Mouse (Mus musculus): Measurements from ENCODE around the gene Srgn. TPM values are rescaled to one million over a fixed set of nuclear protein-coding genes. Genes with fewer than 3 reads are reported as not detected.
"Not testable (repeated sequence)": the region's sequence is repeated elsewhere in the genome, so short reads cannot be mapped to it uniquely, and the experiment has no call there.

Gene Srgn
- polyA plus RNA-seq, 1 experiment from 2014 or later, result 9.6 TPM

GRCm38 (mm10) chr10:62500088-62500915 lies 26.9 kb downstream of the Srgn start:
- Histone ChIP-seq H3K4me3 (ENCODE audit: low read length) (no peak overlapping the region), H3K4me2 (replicated peaks; ENCODE audit: low read depth, low read length) (no peak overlapping the region), H3K36me3 (ENCODE audit: insufficient read depth, low read length) (no peaks in the 10 kb centered on the region), H3K4me1 (ENCODE audit: insufficient read depth, low read length) (no peaks in the 10 kb centered on the region), H3K9ac (replicated peaks; ENCODE audit: low read length) (no peak overlapping the region), H3K9me3 (ENCODE audit: low read length) (no peaks in the 10 kb centered on the region), H3K27me3 (ENCODE audit: insufficient read depth, low read length) (no peaks in the 10 kb centered on the region), H3K27ac (ENCODE audit: low read length) (no peak overlapping the region)
- WGBS, result 23% methylated on average over 15 of the region's 15 CpGs
- ATAC-seq (ENCODE audit: low FRiP score, low TSS enrichment), result peak; percentile 61; the same call in 1 of the 2 replicates

- not testable (repeated sequence) for H3K9me3 ChIP-seq (ENCODE audit: low read length); H3K9ac ChIP-seq (replicated peaks; ENCODE audit: low read length); H3K4me3 ChIP-seq (ENCODE audit: low read length); ATAC-seq (ENCODE audit: low FRiP score, low TSS enrichment); H3K4me2 ChIP-seq (replicated peaks; ENCODE audit: low read depth, low read length); H3K36me3 ChIP-seq (ENCODE audit: insufficient read depth, low read length); H3K4me1 ChIP-seq (ENCODE audit: insufficient read depth, low read length); H3K27ac ChIP-seq (ENCODE audit: low read length); H3K27me3 ChIP-seq (ENCODE audit: insufficient read depth, low read length)
- WGBS, result 81% methylated on average over 3 of the region's 3 CpGs
Measured at GRCm38 (mm10) chr10:62491681-62492080, 35.6 kb downstream of the Srgn start.

DNA sequence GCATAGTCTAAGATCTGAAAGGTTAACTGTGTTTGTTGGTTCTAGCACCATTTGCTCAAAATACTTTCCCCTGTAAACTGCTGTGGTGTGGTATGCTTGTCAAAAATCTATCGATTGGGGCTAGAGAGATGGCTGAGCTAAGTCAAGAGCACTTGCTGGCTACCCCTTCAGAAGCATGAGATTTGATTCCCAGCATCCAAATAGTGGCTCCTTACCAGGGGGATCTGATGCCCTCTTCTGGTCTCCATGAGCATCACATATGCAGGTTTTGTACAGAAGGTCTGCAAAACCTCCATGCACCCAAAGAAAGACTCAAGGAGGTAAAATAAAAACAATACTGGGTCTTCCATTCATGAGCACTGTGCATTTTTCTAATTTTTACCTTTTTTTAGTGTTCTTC lies 39.0 kb downstream of the Srgn start:
- H3K9ac ChIP-seq (replicated peaks; ENCODE audit: low read length), result no peak overlapping the region
- H3K4me2 ChIP-seq (replicated peaks; ENCODE audit: low read depth, low read length), result no peak overlapping the region
- ATAC-seq (ENCODE audit: low FRiP score, low TSS enrichment), result no peak
- no peak overlapping the region for H3K4me3 ChIP-seq (ENCODE audit: low read length)
- no peaks in the 10 kb centered on the region for H3K27me3 ChIP-seq (ENCODE audit: insufficient read depth, low read length)
- no peak overlapping the region for H3K27ac ChIP-seq (ENCODE audit: low read length)
- H3K4me1 ChIP-seq (ENCODE audit: insufficient read depth, low read length), result peaks cover 12% of the 10 kb centered on the region
- H3K9me3 ChIP-seq (ENCODE audit: low read length), result no peaks in the 10 kb centered on the region
- H3K36me3 ChIP-seq (ENCODE audit: insufficient read depth, low read length), result no peaks in the 10 kb centered on the region
- WGBS, result 26% methylated on average over 1 of the region's 1 CpGs

DNA sequence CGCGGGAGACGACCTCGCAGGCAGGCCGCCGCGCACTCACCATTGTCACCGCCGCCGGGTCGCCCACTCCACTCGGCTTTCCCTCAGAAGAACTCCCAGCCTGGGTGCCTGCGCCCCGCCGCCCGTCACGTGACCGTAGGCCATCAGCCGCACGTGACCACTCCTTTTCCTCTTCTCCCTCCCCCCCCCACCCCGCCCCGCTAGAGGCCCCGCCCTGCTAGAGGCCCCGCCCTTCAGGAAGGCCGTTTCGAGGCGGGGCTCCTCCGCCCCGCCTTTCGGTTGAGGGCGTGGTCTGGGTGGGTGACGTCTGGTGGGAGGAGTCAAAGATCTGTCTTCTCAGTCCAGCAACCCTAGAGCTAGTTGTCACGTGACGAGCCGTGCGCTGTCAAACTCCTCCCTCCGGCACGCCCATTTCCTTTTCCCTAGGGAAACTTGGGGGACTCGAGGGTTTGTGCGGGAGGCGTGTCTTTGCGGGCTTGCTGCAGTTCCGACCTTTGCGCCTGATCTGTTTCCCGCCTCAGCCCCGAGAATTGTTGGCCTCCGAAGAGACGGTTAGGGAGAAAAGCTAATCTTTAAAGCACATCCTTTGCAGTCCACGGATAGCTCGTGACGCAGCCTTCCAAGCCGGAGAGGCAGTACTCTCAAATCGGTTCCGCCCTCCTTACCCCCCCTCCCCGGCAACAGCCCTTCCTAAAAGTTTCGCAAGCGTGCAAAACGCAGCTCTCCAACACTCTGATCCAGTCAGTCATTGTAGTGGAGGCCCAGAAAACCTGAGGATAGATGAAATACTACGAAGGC lies 40.4 kb downstream of the Srgn start, which contains the start of gene Vps26a:
Gene Vps26a (minus strand): TSS at position 188 of the 798 bp plus-strand sequence.
- WGBS, result under 1% methylated on average over 50 of the region's 59 CpGs
- H3K4me3 ChIP-seq (ENCODE audit: low read length), result peak within 1 kb of the TSS; percentile 83
- no peaks in the 10 kb centered on the region for H3K9me3 ChIP-seq (ENCODE audit: low read length)
- H3K4me2 ChIP-seq (replicated peaks; ENCODE audit: low read depth, low read length), result peak within 1 kb of the TSS; percentile 80
- peak within 1 kb of the TSS; percentile 81 for H3K9ac ChIP-seq (replicated peaks; ENCODE audit: low read length)
- no peaks in the 10 kb centered on the region for H3K36me3 ChIP-seq (ENCODE audit: insufficient read depth, low read length)
- peak; percentile 93 for ATAC-seq (ENCODE audit: low FRiP score, low TSS enrichment)
- H3K4me1 ChIP-seq (ENCODE audit: insufficient read depth, low read length), result peaks cover 12% of the 10 kb centered on the region
- H3K27me3 ChIP-seq (ENCODE audit: insufficient read depth, low read length), result no peaks in the 10 kb centered on the region
- H3K27ac ChIP-seq (ENCODE audit: low read length), result peak within 1 kb of the TSS; percentile 76

DNA sequence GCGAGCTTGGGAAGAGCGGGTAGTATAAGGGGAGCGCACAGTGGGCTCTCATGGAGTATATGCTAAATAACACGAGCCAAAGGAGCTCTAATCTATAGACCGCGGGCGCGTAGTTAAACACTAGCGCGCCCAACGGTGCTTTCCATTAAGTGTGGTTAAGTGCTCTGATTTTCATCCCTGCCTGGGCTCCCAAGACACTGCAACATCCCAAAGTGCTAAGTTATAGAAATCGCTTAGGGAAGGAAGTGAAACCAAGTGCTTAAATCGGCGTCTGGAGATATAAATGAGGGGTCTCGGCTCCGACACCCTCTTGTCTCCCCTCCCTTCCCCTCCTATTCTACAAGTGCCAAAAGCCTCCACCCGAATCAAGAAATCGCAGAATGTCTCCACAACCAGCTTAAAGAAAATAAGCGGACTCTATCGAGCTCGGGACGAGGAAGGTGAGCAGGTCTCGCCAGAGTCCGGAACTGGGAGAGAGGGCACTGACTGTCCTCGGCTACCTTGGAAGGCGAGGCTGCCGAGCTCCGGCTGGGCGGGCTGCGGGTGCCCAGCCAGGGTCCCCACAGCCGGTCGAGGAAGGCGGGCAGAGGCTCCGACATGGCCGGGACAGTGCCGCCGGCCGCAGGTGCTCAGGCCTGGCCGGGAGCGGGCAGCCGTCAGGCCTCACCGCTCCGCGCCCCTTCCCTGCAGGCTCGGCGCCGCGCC lies 41.2 kb downstream of the Srgn start:
- H3K27me3 ChIP-seq (ENCODE audit: insufficient read depth, low read length), result no peaks in the 10 kb centered on the region
- H3K9ac ChIP-seq (replicated peaks; ENCODE audit: low read length), result peak overlapping the region; percentile 81
- H3K9me3 ChIP-seq (ENCODE audit: low read length), result no peaks in the 10 kb centered on the region
- peak overlapping the region; percentile 68 for H3K27ac ChIP-seq (ENCODE audit: low read length)
- peak; percentile 90 for ATAC-seq (ENCODE audit: low FRiP score, low TSS enrichment)
- under 1% methylated on average over 48 of the region's 48 CpGs for WGBS
- H3K4me2 ChIP-seq (replicated peaks; ENCODE audit: low read depth, low read length), result peak overlapping the region; percentile 67
- no peaks in the 10 kb centered on the region for H3K36me3 ChIP-seq (ENCODE audit: insufficient read depth, low read length)
- peaks cover 12% of the 10 kb centered on the region for H3K4me1 ChIP-seq (ENCODE audit: insufficient read depth, low read length)
- peak overlapping the region; percentile 83 for H3K4me3 ChIP-seq (ENCODE audit: low read length)

GRCm38 (mm10) chr10:62481108-62481852 lies 46.0 kb downstream of the Srgn start:
- Histone ChIP-seq H3K36me3 (ENCODE audit: insufficient read depth, low read length) (0 out of 2 replicates have a peak, but pooled peaks cover 9% of the 10 kb centered on the region), H3K27me3 (ENCODE audit: insufficient read depth, low read length) (no peaks in the 10 kb centered on the region), H3K9me3 (ENCODE audit: low read length) (no peaks in the 10 kb centered on the region), H3K27ac (ENCODE audit: low read length) (no peak overlapping the region), H3K4me2 (replicated peaks; ENCODE audit: low read depth, low read length) (no peak overlapping the region), H3K4me3 (ENCODE audit: low read length) (no peak overlapping the region), H3K9ac (replicated peaks; ENCODE audit: low read length) (no peak overlapping the region), H3K4me1 (ENCODE audit: insufficient read depth, low read length) (peaks cover 3% of the 10 kb centered on the region; the same call in 1 of the 2 replicates)
- no peak for ATAC-seq (ENCODE audit: low FRiP score, low TSS enrichment)
- 60% methylated on average over 7 of the region's 7 CpGs for WGBS

DNA sequence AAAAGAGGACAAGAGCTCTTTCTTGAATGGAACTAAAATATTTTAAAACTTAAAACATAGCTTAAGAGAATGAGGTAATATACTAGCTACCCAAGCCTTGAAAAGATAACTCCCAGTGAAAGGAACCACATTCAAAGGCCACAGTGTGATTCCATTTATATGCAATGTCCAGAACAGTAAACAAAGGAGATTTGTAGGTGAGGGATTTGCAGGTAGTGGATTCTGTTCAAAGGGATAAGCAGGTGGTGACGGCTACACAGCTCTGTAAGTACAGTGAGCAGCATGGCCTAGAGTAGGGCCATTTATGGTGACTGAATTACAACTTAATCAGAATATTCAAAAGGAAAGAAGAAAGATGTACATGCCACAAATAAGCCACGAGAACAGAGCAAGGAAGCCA lies 50.3 kb downstream of the Srgn start:
- Histone ChIP-seq H3K27me3 (ENCODE audit: insufficient read depth, low read length) (no peaks in the 10 kb centered on the region), H3K9me3 (ENCODE audit: low read length) (no peaks in the 10 kb centered on the region), H3K27ac (ENCODE audit: low read length) (no peak overlapping the region), H3K9ac (replicated peaks; ENCODE audit: low read length) (no peak overlapping the region), H3K4me2 (replicated peaks; ENCODE audit: low read depth, low read length) (no peak overlapping the region), H3K4me1 (ENCODE audit: insufficient read depth, low read length) (no peaks in the 10 kb centered on the region), H3K4me3 (ENCODE audit: low read length) (no peak overlapping the region), H3K36me3 (ENCODE audit: insufficient read depth, low read length) (0 out of 2 replicates have a peak, but pooled peaks cover 9% of the 10 kb centered on the region)
- no peak for ATAC-seq (ENCODE audit: low FRiP score, low TSS enrichment)
- WGBS, result 78% methylated on average over 2 of the region's 2 CpGs

DNA sequence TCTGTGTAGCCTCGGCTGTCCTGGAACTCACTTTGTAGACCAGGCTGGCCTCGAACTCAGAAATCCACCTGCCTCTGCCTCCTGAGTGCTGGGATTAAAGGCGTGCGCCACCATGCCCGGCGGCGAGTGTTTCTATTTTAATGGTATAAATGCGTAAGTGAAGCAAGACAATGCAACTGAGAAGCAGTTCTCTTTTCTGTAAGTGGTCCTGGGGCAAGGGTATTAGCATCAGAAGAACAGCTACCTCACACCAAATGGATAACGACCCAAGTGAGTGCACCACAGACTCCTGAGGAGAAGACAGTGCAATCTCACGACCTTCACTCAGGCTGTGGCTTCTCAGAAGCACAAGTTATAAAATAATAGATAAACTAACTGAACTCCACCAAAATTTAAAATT lies 52.3 kb downstream of the Srgn start:
- ATAC-seq (ENCODE audit: low FRiP score, low TSS enrichment), result no peak
- Histone ChIP-seq H3K4me3 (ENCODE audit: low read length) (no peak overlapping the region), H3K9me3 (ENCODE audit: low read length) (no peaks in the 10 kb centered on the region), H3K9ac (replicated peaks; ENCODE audit: low read length) (no peak overlapping the region), H3K4me1 (ENCODE audit: insufficient read depth, low read length) (no peaks in the 10 kb centered on the region), H3K36me3 (ENCODE audit: insufficient read depth, low read length) (0 out of 2 replicates have a peak, but pooled peaks cover 9% of the 10 kb centered on the region), H3K27ac (ENCODE audit: low read length) (no peak overlapping the region), H3K27me3 (ENCODE audit: insufficient read depth, low read length) (no peaks in the 10 kb centered on the region), H3K4me2 (replicated peaks; ENCODE audit: low read depth, low read length) (no peak overlapping the region)
- WGBS, result 90% methylated on average over 10 of the region's 10 CpGs

GRCm38 (mm10) chr10:62471105-62471504 lies 56.1 kb downstream of the Srgn start:
- Histone ChIP-seq H3K4me1 (ENCODE audit: insufficient read depth, low read length) (no peaks in the 10 kb centered on the region), H3K27me3 (ENCODE audit: insufficient read depth, low read length) (no peaks in the 10 kb centered on the region), H3K4me3 (ENCODE audit: low read length) (no peak overlapping the region), H3K4me2 (replicated peaks; ENCODE audit: low read depth, low read length) (no peak overlapping the region), H3K27ac (ENCODE audit: low read length) (no peak overlapping the region), H3K9ac (replicated peaks; ENCODE audit: low read length) (no peak overlapping the region), H3K36me3 (ENCODE audit: insufficient read depth, low read length) (no peaks in the 10 kb centered on the region), H3K9me3 (ENCODE audit: low read length) (no peaks in the 10 kb centered on the region)
- ATAC-seq (ENCODE audit: low FRiP score, low TSS enrichment), result no peak
- 65% methylated on average over 5 of the region's 5 CpGs for WGBS
